Mouse (Mus musculus) midbrain, embryonic 13.5 days (tissue): Measurements from ENCODE around the gene Mfsd12. TPM values are rescaled to one million over a fixed set of nuclear protein-coding genes. Genes with fewer than 3 reads are reported as not detected.

Source experiments
- ATAC-seq: fragments of 200-750 bp; cut with Nextera tagmentation; 2 replicates; pipeline ENCODE4 v1.8.0; 2017; ENCODE audit warnings: mild to moderate bottlenecking, moderate TSS enrichment, moderate library complexity
- H3K27ac ChIP-seq: fragments of 300-500 bp; sonication (generic); 2 replicates; pipeline ENCODE4 v1.5.1; 2015; ENCODE audit warnings: inconsistent platforms, mild to moderate bottlenecking, moderate library complexity
- H3K27me3 ChIP-seq: fragments of 300-500 bp; sonication (generic); 2 replicates; pipeline ENCODE4 v1.6.1; 2015; ENCODE audit warnings: mild to moderate bottlenecking, inconsistent platforms
- H3K36me3 ChIP-seq: fragments of 300-500 bp; sonication (generic); 2 replicates; pipeline ENCODE4 v1.6.1; 2015; ENCODE audit warnings: mild to moderate bottlenecking, inconsistent platforms
- H3K4me1 ChIP-seq: fragments of 300-500 bp; sonication (generic); replicated peaks from 2 replicates; pipeline ENCODE4 v1.6.1; 2015; ENCODE audit warnings: inconsistent platforms
- H3K4me2 ChIP-seq: fragments of 300-500 bp; sonication (generic); replicated peaks from 2 replicates; pipeline ENCODE4 v1.6.1; 2015; ENCODE audit warnings: moderate library complexity, mild to moderate bottlenecking, inconsistent platforms
- H3K4me3 ChIP-seq: fragments of 300-500 bp; sonication (generic); replicated peaks from 2 replicates; pipeline ENCODE4 v1.5.1; 2015; ENCODE audit warnings: mild to moderate bottlenecking, inconsistent platforms
- H3K9ac ChIP-seq: fragments of 300-500 bp; sonication (generic); replicated peaks from 2 replicates; pipeline ENCODE4 v1.6.1; 2015; ENCODE audit warnings: mild to moderate bottlenecking, inconsistent platforms
- H3K9me3 ChIP-seq: fragments of 300-500 bp; sonication (generic); 2 replicates; pipeline ENCODE4 v1.6.1; 2016; ENCODE audit warnings: mild to moderate bottlenecking, inconsistent platforms
- WGBS: fragments of 180-500 bp; shearing (Covaris S2); methylation state at CpG from one replicate; pipeline ENCODE4 v1.1.7; 2015; 5-methylcytosine and 5-hydroxymethylcytosine counted together
- polyA plus RNA-seq: library from polyadenylated mRNA; unstranded; fragments of >200 nt; fragmentation: Nextera tagmentation; extraction: Ambion mirVana; gene quantifications from 2 replicates; pipeline ENCODE4 v1.2.1, GENCODE M21; 2015

Gene Mfsd12
- polyA plus RNA-seq, 1 experiment from 2014 or later = 10.1 TPM

DNA sequence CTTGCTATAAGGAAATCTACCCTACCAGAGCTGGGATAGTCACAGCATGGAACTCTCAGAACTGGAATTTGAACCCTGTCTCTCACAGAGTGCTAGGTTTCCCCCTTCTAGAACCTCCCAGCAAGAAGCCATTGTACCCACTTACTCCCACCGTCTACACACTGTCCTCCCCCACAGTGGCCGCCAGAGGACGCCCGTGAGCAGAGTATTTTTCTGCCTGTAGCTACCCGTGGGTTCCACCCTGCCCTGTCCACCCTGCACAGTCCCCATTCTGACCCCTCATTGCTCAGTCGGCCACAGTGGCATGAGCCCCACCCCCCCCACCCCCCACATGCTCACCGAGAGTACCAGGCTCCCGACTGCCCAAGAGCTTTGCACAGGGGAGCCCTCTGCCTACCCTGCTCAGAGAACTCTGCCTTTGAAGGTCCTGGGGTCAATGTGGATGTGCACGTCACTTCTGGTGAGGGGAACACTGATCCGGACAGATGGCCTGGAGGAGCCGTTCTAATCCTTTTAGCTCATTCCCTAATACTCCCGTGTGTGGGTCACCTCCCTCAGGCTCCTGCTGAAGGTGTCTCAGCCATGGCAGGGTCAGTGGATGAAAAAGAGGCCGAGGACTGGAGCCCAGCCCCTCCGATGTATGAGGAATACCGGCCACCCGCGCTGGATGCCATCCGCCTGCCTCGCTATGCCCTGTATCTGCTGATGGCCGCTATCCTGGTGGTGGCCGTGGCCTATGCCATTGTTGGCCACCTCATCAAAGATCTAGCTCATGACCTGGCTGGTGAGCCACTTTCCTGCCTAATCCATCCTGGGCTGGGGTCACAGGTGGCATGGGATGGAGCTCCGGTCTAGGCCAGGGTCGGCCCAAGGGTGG, 32.7 kb downstream of the Mfsd12 start:
- Histone ChIP-seq H3K4me3 (no peak overlapping the region), H3K9me3 (no peaks in the 10 kb centered on the region), H3K4me2 (no peak overlapping the region), H3K27ac (no peak overlapping the region), H3K36me3 (peaks cover 44% of the 10 kb centered on the region), H3K9ac (no peak overlapping the region), H3K27me3 (no peaks in the 10 kb centered on the region), H3K4me1 (peaks cover 28% of the 10 kb centered on the region)
- 49% methylated on average over 23 of the region's 23 CpGs for WGBS
- ATAC-seq = peak; percentile 46

DNA sequence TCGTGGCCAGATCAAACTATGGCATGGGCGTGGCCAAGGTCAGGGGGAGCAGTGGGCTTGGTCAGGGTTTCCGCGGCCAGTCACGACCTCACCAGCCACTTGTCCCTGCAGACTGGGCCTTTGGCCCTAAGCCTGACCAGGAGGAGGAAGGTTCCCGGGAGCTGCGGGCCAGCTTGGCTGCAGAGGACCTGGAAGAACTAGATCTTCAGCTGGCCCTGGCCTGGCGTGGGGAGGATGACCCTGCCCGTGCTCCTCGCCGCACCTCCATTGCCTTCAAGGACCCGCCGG, 33.3 kb downstream of the Mfsd12 start:
- Histone ChIP-seq H3K36me3 (peaks cover 43% of the 10 kb centered on the region), H3K9ac (no peak overlapping the region), H3K27ac (no peak overlapping the region), H3K9me3 (no peaks in the 10 kb centered on the region), H3K4me1 (peaks cover 22% of the 10 kb centered on the region), H3K4me2 (no peak overlapping the region), H3K27me3 (no peaks in the 10 kb centered on the region), H3K4me3 (no peak overlapping the region)
- WGBS = 96% methylated on average over 13 of the region's 13 CpGs
- no peak for ATAC-seq

DNA sequence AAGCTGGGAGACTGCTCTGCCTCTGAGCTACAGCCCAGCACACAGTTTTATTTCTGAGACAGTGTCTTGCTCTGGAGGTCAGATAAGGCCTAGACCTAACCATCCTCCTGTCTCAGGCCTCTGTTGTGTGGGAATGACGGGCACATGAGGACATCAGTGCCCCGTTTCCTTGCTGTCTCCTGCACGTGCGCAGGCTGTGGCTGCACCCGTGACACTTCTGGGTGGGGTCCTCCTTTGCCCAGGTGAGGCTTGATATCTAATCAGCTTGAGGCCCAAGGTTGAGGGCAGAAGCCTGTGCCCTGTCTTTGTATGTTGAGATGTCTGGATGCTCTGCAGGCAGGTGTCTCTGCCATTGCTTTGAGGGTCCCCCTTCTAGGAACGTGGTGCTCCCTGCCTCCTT, 35.0 kb downstream of the Mfsd12 start:
- 91% methylated on average over 6 of the region's 6 CpGs for WGBS
- ATAC-seq = no peak

DNA sequence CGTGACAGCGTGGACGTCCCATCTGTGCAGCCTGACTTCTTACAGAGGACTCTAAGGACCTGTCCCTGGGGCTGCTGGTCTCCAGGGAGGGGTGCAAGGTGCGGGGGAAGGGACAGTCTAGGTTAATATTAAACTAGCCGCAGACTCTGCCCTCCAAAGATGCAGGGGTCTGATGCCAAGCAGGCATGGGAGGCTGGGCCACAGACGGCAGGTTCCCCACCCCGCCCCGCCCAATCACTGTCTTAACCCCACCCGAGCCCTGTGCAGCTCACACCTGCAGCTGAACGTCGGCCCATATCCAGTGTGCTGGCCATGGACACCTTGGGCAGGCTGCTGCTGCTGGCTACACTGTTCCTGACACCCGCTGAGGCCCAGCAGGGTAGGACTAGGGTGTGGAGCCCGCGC, 35.5 kb downstream of the Mfsd12 start, which contains the start of gene Smim24:
Gene Smim24 (plus strand): TSS at position 271 of the 405 bp plus-strand sequence.
- H3K36me3 ChIP-seq = peaks cover 22% of the 10 kb centered on the region
- H3K4me3 ChIP-seq = peak within 1 kb of the TSS; percentile 16
- peaks cover 28% of the 10 kb centered on the region for H3K4me1 ChIP-seq
- 73% methylated on average over 14 of the region's 14 CpGs for WGBS
- no peak for ATAC-seq
- H3K27me3 ChIP-seq = no peaks in the 10 kb centered on the region
- no peaks in the 10 kb centered on the region for H3K9me3 ChIP-seq
- H3K9ac ChIP-seq = peak within 1 kb of the TSS; percentile 49
- H3K27ac ChIP-seq = no peak within 1 kb of the TSS
- H3K4me2 ChIP-seq = peak within 1 kb of the TSS; percentile 45

More for the DNA sequence above, 35.0 kb downstream of the Mfsd12 start:
- Histone ChIP-seq H3K27me3 (no peaks in the 10 kb centered on the region), H3K27ac (no peak overlapping the region), H3K4me3 (no peak overlapping the region), H3K4me2 (no peak overlapping the region), H3K9me3 (no peaks in the 10 kb centered on the region), H3K4me1 (peaks cover 25% of the 10 kb centered on the region), H3K36me3 (peaks cover 27% of the 10 kb centered on the region), H3K9ac (no peak overlapping the region)

DNA sequence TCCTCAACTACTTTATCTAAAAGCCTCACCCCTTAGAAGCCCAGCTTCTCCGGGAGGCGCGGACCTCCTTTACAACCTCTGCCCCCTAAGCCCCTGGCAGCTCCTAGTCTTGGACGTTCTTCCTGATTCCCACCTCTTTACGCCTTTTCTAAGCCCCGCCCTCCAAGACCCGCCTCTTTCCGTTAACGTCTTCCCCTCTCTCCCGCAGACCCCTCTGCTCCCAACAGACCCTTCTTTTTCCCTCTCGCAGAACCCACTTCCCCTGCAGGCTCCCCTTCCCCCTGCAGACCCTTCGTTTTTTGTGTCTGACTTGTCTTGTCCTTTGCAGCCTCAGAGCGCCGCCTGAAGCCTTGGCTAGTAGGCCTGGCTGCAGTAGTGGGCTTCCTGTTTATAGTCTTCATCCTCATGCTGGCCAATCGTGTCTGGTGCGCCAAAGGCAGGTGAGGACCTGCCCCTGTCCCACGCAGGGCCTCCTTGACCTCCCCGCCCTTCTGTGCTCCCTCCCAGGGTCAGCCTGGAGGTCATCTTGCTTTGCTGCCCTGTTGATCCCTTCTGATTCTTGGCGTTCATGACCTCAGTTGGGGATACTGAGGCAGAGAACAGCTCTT, 36.3 kb downstream of the Mfsd12 start:
- Histone ChIP-seq H3K36me3 (peaks cover 14% of the 10 kb centered on the region; the same call in 1 of the 2 replicates), H3K4me1 (peaks cover 28% of the 10 kb centered on the region), H3K27me3 (no peaks in the 10 kb centered on the region), H3K9me3 (no peaks in the 10 kb centered on the region), H3K27ac (no peak overlapping the region), H3K4me3 (peak overlapping the region; percentile 16), H3K9ac (peak overlapping the region; percentile 49), H3K4me2 (peak overlapping the region; percentile 45)
- ATAC-seq = no peak
- 7% methylated on average over 19 of the region's 19 CpGs for WGBS

DNA sequence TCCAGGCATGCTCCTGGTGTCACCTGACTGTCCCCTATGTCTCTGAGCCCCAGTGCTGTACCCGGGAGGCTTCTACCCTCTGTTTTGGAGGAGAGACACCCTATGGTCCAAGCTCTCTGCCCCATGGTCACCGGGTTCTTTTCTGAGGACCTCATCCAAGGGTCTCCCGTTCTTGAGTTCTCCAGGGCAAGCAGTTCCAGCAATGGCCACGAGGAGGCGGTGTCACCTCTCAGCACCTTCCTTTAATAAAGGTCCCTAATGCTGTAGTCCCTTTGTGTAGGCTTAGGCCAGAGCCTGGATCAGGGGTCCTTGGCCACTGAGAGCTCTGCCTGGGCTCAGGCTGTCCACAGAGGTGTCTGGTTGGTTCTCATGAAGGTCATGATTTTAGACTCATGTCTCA, 37.8 kb downstream of the Mfsd12 start:
- Histone ChIP-seq H3K4me3 (no peak overlapping the region), H3K9ac (no peak overlapping the region), H3K27me3 (no peaks in the 10 kb centered on the region), H3K27ac (no peak overlapping the region), H3K36me3 (peaks cover 17% of the 10 kb centered on the region), H3K9me3 (no peaks in the 10 kb centered on the region), H3K4me2 (no peak overlapping the region), H3K4me1 (peaks cover 34% of the 10 kb centered on the region)
- 16% methylated on average over 5 of the region's 5 CpGs for WGBS
- no peak for ATAC-seq

DNA sequence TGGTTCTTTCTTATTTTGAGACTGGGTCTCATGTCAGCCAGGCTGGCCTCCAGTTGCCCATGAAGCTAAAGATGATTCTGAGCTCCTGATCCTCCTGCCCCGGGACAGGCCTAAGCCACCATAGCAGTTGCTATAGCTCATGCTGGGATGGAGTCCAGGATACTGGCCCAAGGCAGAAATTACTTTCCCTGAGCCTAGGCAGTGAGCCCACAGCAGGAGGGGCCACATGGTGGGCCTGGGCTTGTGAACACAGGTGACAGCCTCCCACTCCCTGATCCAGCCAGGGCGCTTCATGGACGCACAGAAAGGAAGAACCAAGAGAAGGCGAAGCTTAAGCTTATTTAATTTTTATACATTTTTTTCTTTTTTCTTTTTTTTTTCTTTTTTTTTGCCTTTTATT, 38.6 kb downstream of the Mfsd12 start:
- ATAC-seq = no peak
- 85% methylated on average over 4 of the region's 4 CpGs for WGBS
- Histone ChIP-seq H3K27me3 (no peaks in the 10 kb centered on the region), H3K4me2 (no peak overlapping the region), H3K9me3 (no peaks in the 10 kb centered on the region), H3K9ac (peak overlapping the region; percentile 44; the same call in 1 of the 2 replicates), H3K27ac (no peak overlapping the region), H3K4me3 (no peak overlapping the region), H3K4me1 (peaks cover 41% of the 10 kb centered on the region), H3K36me3 (peaks cover 23% of the 10 kb centered on the region)

DNA sequence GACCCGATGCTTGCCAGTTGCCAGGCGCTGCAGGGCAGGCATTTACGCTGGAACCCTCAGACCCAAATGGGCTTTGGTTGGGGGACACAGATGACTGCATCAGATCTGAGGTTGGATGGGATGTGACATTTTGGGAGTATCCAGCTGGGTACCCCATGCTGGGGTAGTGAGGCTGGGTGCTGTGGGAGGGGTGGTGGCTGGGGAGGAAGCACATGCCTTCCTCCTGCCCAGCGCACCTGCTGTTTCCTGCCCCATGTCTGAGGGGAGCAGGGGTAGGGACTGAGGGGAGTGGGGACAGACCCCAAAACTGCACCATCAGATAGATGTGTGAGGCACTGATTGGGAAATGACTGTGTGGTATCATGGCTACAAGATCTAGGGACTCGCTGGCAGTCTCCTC, 39.5 kb downstream of the Mfsd12 start:
- ATAC-seq = no peak
- H3K9ac ChIP-seq = peak overlapping the region; percentile 44; the same call in 1 of the 2 replicates
- peaks cover 19% of the 10 kb centered on the region for H3K36me3 ChIP-seq
- 52% methylated on average over 5 of the region's 5 CpGs for WGBS
- no peaks in the 10 kb centered on the region for H3K9me3 ChIP-seq
- H3K4me2 ChIP-seq = no peak overlapping the region
- no peak overlapping the region for H3K27ac ChIP-seq
- H3K4me3 ChIP-seq = no peak overlapping the region
- no peaks in the 10 kb centered on the region for H3K27me3 ChIP-seq
- H3K4me1 ChIP-seq = peaks cover 50% of the 10 kb centered on the region

DNA sequence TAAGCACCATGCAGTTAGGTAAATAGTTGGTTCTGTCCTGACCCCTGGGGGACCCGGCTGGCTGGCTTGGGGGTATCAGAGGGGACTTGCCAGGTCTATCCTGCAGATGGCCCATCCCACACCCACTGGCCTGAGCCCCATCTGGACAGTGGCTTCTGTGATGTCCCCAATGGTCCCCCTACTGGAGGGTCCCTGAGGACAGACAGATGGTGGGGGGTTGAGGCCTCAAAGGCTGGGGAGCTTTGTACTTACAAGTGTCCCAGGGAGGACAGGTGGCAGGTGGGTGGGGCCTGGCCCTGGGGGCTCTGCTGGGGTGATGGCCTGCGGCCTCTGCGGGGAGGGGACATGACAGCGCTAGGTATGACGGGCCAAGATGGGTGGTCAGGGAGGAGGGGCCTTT, 42.0 kb downstream of the Mfsd12 start:
- Histone ChIP-seq H3K4me2 (no peak overlapping the region), H3K4me3 (no peak overlapping the region), H3K27me3 (peaks cover 5% of the 10 kb centered on the region; the same call in 1 of the 2 replicates), H3K9ac (no peak overlapping the region), H3K9me3 (no peaks in the 10 kb centered on the region), H3K36me3 (peaks cover 20% of the 10 kb centered on the region), H3K4me1 (peaks cover 59% of the 10 kb centered on the region), H3K27ac (no peak overlapping the region)
- WGBS = 60% methylated on average over 5 of the region's 5 CpGs
- no peak for ATAC-seq

DNA sequence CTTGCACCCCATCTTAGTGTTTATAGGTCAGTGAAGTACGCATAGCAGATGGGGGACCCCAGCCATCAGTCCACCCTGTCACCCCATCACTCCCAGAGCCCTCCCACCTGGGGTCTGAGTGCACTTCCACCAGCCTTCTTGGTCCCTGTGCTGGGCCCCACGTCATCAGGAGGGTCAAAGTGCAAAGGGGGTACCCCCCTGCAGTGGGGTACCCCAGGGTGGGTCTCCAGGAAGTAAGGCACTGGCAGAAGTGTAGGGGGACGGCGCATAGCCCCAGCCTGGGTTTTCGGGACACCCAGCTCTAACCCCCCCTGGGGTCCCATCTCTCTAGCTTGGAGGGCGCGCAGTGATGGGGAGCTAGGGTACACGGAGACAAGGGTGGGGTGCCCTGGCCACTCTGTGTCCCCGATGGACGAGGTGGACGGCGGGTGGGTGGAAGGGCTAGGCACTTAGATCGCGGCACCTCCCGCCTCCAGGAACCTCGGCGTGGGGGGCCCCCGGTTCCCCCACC, 42.6 kb downstream of the Mfsd12 start:
- Histone ChIP-seq H3K27ac (no peak overlapping the region), H3K4me3 (no peak overlapping the region), H3K27me3 (peaks cover 10% of the 10 kb centered on the region; the same call in 1 of the 2 replicates), H3K9ac (0 out of 2 replicates have a peak overlapping the region, but pooled peaks have one; percentile 41), H3K4me2 (peak overlapping the region; percentile 21; the same call in 1 of the 2 replicates), H3K9me3 (no peaks in the 10 kb centered on the region), H3K4me1 (peaks cover 59% of the 10 kb centered on the region), H3K36me3 (peaks cover 25% of the 10 kb centered on the region)
- 77% methylated on average over 18 of the region's 18 CpGs for WGBS
- no peak for ATAC-seq

DNA sequence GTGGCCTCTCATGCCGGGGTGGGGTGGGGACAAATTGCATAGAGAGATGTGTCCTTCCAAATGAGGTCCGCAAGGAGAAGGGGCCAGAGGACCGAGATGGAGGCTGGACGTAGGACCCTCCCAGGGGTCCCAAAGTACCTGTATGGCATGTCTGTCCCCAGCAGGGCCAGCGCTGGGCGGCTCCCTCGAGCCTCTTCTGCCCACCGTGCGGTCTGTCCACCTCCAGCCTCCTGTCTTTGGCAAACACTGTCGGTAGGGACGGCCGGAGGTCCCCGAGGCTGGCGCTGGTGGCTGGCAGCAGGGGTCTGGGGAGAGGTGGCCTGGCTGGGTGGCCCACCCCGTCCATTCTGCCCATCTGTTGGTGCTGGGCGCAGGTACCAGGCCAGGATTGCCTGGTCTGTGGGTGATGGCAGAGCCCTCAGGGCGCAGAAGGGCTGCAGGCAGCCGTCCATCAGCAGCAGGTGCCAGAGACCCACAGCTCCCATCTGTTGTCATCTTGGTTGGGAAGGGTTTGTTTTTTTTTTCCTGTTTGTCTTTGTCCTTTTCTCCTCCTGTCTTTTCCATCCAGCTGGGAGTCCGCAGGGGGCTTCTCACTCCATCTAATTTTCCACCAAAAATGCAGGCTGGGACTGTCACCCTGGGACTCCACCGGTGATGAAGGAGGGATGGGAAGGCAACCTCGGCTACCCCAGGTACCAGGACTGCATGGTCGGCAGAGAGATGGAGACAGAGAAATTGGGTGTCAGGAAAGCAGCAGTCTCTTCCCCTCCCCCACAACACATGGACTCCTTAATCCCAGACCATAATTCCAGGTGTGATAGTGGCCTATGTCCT, 43.3 kb downstream of the Mfsd12 start:
- peak overlapping the region; percentile 21; the same call in 1 of the 2 replicates for H3K4me2 ChIP-seq
- peaks cover 30% of the 10 kb centered on the region for H3K36me3 ChIP-seq
- no peaks in the 10 kb centered on the region for H3K9me3 ChIP-seq
- peaks cover 13% of the 10 kb centered on the region; the same call in 1 of the 2 replicates for H3K27me3 ChIP-seq
- H3K4me3 ChIP-seq = 0 out of 2 replicates have a peak overlapping the region, but pooled peaks have one; percentile 1
- peaks cover 59% of the 10 kb centered on the region for H3K4me1 ChIP-seq
- 51% methylated on average over 22 of the region's 22 CpGs for WGBS
- H3K9ac ChIP-seq = peak overlapping the region; percentile 41; the same call in 1 of the 2 replicates
- peak overlapping the region; percentile 82 for H3K27ac ChIP-seq
- ATAC-seq = no peak
